Mouse (Mus musculus) liver, embryonic 13.5 days (tissue): ENCODE data around the gene Cox7a2. TPM values are rescaled to one million over a fixed set of nuclear protein-coding genes. Genes with fewer than 3 reads are reported as not detected.

ENCODE experiments used
- polyA plus RNA-seq: library from polyadenylated mRNA; unstranded; fragments of >200 nt; fragmentation: Nextera tagmentation; extraction: Ambion mirVana; gene quantifications from 2 replicates; pipeline ENCODE4 v1.2.1, GENCODE M21; 2015

The Cox7a2 gene
- polyA plus RNA-seq, 1 experiment from 2014 or later: 598 TPM

Other genes starting within 250 kb of the Cox7a2 start
- 1.1 and 1.2 TPM in 2 replicates for gene Col12a1, start 41.0 kb downstream of the Cox7a2 start, polyA plus RNA-seq
- gene Tmem30a, start 33.6 kb upstream of the Cox7a2 start, polyA plus RNA-seq: 31.8 and 39.0 TPM in 2 replicates